Mouse (Mus musculus) urinary bladder, postnatal 36 days (tissue): Measurements from ENCODE around the gene Gm49721.
A peak's percentile ranks its signal among the peaks of the same experiment; 100 is the strongest.
"Not testable (repeated sequence)": the region's sequence is repeated elsewhere in the genome, so short reads cannot be mapped to it uniquely, and the experiment has no call there.

ENCODE experiments used
- DNase-seq, 2 experiments: peaks; one replicate each; pipeline ENCODE4 v3.0.0; 2022; ENCODE audit warnings: low spot score in 2 of 2, mixed read lengths in 1 of 2

The Gm49721 gene

DNA sequence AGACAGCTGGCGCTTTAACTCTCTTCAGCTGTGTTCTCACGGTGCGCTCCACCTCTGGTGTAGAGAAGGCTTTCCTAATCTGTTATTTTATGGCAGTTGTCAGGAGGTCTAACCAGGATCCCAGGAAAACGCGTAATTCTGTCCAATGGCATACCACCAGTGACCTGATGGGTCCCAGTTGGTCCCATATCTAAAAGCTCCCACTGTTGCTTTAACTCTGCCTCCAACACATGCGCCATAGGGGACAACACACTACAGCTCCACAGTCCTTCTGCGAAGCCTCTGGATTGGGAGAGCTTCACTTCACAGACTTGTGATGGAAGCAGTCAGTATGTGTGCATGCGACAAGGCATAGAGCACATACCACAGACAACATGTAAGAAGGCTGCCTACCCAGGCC lies 1.4 kb downstream of the Gm49721 start:
- DNase-seq: not testable (repeated sequence)

DNA sequence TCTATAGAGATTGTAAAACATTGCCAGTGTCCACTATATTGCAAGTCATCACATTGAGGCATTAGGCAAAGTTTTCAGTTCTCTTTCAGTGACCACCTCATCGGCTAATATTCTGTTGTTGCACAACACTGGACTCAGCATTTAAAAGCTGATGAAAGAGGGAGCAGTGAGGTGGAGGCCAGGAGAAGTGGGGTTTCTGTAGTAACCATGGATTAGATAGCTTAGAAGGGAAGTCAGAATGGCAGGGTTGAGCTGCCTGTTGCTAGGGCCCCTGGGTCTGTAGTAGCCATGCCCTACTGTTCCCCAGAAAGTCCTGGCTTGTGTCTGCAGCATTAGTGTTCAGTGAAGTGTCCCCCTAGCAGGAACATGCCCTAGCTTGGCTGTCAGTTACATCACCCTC lies 7.4 kb downstream of the Gm49721 start:
- not testable (repeated sequence) for DNase-seq

DNA sequence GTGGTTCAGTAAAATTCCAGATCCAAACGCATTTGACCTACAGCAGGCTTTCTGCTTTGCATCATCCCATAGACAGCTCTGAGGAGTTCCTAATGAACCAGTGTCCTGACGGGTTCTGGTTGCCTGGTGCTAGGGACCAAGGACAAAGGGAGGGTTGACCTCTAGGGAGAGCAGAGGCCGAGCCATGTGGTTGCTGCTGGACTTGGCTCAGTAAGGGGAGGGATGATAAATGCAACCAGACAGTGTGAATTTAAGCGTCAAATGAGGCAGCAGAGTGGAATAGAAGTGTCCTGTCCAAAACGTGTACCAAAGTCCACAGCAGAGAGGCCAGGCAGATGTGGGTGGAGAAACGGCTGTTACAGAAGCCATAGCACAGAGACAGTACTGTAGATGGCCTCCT lies 16.8 kb downstream of the Gm49721 start:
- DNase-seq: not testable (repeated sequence)

DNA sequence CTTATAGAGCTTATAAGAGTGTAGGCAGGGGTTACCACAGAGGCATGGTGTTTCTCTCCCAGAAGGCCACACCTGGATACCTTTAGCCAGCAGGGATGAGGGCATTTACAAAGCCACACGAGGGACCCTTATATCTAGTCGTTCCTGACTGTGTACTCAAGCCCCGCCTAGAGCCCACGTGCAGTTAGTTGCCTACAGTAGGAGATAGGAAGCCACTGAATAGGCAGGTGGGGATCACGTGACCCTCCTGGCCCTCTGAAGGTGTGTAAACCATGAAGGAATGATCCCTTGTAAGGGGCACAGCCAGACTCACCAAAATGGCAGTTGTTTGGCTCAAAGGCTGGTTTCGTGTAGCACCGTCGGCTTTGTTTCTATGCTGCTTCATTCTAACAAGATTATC lies 18.1 kb downstream of the Gm49721 start:
- DNase-seq: not testable (repeated sequence)

DNA sequence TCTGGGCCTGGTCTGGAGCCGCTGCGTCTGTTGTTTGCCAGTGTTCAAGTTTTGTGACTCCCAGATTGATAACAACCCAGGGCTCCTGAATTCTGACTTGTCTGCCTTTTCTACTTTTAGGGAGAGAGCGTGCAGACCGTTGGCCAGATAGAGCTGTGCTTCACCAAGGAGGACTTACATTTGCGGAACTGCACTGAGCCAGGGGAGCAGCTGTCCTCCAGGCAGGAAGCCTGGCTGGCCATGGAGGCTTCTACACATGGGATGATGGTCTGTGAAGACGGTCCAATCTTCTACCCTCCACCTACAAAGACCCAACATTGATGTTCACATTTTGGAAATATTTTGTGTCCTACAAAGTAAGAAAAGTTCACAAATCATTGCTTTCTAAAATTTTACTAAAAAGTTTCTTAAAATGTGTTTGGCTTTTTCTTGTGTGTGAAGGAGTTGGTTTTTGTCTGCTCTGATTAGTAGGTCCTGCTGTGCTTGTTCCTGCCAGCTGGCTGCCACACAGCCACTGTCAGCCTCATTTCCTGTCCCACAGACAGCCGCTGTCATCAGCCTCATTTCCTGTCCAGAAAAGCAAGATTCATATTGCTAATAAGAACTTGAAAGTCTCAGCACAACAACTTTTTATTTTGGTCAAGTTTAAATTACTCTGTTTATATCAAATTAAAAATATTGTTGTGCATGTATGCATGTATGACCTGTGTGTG lies 19.2 kb downstream of the Gm49721 start:
- not testable (repeated sequence) for DNase-seq

DNA sequence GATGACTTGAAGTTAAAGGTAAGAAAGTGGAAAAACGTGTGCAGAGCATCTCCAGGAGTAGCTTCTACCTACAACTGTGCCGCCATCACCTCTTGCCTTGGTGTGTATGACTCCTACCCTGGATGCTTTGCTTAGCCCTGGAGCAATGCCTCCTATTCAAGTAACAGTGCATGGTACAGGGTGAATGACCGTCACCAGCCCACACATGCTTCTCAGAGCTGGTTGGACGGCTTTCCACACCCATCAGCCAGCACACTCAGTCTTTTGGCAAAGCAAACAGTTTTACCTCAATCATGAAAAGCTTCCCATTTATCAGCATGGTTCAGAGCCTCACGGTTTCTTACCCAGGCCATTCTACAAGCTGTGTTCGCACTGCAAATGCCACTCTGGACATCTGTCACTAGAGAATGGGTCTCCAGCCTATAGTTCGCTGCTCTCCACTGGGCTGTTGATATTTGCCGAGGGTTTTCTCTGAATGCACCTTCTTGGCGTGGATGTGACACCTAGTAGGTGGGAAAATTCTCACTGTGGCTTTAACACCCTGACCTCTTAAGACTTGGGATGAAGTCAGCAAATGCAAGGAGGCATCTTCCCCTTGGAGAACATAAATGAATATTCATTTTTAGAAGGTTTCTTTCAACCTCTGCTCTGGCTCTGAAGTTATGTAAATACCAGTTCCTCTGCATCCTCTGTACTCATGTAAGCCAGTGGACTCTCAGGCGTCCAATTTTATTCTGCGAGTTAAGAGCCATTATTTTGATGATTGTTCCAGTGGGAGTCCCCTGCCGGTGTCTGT lies 23.3 kb downstream of the Gm49721 start:
- DNase-seq: not testable (repeated sequence)

DNA sequence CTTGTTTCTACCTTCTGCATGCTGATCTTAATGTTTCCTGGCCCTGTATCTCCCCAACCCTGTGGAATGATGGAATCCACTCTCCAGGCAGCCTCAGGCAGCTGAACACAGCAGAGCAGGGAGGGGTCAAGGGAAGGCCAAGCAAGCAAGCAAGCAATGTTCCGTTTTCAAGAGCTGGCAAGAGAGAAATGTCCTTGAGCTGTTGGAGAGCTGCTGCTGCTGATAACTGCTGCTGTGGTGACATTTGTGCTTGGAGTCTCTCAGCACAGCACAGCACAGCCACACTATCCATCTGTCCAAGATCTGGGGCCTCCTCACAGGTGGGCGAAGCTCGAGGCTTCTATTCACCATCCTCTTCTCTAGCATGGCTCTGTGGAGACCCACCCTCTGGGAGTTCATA lies 24.7 kb downstream of the Gm49721 start:
- DNase-seq: not testable (repeated sequence)

DNA sequence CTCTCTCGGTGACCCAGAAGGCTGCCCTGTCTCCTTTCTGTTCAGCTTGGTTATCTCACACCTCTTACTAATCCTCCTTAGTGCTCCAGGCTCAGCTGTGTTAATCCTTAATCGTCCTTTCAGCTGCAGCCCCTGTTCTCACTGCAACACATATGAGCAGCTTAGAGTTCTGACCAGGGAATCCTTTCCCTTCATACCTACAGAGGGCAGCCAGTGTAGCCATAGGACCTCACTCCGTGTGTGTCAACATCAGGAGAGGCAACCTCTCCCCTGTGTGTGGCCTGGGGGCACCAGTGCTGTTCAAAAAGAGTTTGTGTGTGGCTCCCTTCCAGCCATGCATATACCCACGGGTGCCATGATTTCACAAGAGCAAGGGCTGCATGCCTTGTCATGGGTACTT lies 26.9 kb downstream of the Gm49721 start:
- not testable (repeated sequence) for DNase-seq

DNA sequence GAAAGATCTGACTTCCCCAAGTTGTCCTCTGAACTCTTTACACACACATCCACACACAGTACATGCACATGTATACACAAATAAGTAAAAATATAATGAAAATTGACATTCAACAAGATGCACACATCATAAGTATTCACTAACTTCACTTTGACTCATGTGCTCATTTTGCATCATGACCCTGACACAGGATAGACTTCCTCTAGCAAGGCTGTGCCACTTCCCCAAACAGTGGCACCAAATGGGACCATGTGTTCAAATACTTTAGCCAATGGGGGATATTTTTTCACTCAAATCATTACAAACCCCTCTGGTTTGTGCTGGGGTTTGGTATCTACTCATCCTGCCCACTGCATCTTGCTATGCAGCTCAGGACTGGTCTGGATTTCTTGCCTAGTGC lies 30.2 kb downstream of the Gm49721 start:
- DNase-seq: not testable (repeated sequence)

DNA sequence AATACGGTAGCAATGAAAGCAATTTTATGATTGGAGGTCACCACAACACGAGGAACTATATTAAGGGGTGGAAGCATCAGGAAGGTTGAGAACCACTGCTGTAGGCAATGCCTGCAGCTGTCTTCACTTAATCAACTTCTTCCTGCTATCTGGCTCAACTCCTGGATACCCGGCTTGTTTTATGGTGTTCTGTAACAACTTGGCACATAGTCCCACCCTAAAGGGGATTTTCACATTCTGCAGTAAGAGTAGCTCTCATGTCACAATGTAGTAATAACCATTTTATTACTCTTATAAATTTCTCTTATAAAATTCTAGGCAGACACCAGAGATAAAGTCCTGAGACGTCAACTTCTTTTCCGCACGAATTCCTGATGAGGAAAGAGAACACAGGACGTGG lies 30.7 kb downstream of the Gm49721 start:
- DNase-seq: not testable (repeated sequence)

DNA sequence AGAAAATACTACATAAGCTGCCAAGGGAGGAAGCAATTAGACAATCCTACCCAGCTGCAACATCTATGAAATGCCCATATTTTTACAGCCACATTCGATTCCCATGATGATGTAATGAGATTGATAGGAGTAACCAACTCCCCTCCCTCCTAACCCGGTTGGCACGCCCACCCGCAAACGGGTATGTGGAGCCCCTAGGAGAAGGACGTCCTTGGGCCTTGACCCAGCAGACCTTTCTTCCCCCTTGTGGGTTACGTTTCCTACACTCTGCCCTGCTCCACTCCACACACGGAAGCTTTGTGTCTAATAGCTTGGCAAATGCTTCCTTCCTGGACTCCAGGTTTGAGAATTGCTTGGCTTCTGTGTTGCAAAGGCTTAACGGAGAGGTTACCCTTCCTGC lies 31.2 kb downstream of the Gm49721 start:
- not testable (repeated sequence) for DNase-seq

DNA sequence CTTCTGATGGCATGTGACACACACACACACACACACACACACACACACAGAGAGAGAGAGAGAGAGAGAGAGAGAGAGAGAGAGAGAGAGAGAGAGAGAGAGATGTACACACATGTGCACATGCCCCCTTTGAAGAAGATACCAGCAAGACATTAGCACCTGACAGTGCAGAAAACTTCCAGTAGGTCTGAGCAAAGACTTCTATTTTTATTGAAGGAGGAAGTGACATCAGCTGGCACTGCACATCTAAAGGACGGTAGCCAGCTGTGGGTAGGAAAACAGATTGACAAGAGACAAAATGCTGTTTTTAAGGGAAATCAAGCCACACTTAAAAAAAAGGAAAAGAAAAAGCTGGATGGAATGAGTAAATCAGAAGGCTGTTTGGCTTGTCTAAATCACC lies 35.5 kb downstream of the Gm49721 start:
- not testable (repeated sequence) for DNase-seq

DNA sequence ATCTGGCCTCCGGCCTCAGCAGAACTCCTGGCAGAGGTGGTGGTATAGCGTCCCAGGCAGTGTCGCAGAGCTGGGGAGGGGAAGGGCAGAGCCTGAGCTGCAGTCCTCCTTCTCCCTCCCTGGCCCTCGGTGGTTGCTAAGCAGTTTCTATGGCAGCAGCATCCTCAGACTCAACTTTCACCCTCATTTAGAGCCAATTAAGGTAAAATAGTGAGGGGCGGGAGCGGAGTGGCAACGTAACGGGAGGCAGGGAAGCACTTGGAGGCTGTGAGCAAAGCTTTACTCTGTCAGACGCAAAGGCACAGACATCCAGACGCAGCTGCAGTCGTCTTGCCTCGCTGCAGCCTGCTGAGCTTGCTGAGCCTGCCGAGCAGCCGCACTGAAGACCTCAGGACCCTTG lies 46.6 kb downstream of the Gm49721 start, which contains the start of gene Gm1604a:
Gm1604a (plus strand) TSS at position 312 of the 400 bp plus-strand sequence.
- DNase-seq: not testable (repeated sequence)

DNA sequence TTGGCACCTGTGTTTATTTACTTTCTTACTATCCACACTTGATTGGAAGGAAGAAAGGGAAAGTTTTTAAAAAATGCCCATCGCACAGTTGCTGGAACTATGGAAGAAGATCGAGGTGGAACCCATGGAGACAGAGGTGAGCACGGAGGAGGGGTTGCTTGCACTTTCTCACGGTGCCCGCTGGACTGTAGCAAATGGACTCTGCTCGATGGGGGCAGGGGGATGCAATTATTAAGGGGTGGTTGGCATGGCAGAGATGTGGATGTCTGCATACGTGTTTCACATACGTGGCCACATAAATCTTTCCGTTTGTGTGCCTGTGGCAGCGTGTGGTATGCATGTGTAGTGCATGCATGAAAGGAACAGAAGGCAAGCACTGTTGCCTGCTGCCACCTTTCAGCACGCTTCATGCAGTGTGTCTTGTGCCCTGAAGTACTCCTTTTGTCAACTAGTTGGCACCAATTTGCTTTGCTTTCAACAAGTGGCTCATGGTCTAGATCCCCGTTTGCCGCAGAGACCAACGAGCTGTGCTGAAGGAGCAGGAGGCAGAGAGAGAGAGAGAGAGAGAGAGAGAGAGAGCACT lies 47.2 kb downstream of the Gm49721 start:
- not testable (repeated sequence) for DNase-seq

DNA sequence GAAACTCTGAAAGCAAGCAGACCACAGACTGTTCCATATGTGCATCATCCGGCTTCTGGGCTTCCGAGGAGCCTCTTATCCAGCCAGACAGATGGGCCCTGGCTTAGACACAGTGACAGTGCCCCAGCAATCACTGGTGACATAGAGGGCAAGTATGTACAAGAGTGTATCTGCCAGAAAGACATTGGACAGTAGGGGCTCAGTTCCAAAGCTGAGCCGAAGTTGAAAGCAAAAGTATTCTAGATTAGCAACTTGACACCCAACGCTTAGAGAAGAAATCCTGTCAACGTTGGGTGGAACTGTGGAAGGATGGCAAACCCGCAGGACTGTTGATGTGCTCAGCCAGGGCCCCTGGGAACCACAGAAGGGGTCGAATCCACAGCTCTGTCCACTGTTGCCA lies 51.5 kb downstream of the Gm49721 start:
- DNase-seq: not testable (repeated sequence)

DNA sequence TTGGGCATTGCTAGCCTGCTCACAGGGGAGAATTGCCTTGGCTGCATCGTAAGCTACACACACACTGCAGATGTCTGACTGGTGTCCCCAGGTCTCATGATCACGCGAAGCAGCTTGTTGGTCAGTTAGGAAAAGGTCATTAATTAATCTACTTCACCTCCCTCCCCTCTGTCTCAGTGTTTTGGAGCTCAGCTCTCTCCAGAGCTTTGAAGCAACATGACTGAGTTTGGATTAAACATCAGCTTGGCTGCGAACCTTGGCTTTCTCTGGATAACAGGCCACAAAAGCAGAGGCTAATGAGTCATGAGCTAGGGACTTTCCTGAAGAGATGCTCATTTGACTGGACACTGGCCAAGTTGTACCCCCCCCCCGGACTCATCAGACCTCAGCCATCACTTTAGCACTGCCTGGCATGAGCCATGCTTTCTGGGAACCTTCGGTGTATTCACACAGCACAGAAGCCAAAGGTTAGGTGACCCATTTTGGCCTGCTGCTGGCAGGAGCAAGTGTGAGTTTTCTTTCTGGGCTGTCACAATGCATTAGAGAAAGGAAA lies 52.0 kb downstream of the Gm49721 start:
- DNase-seq: not testable (repeated sequence)

DNA sequence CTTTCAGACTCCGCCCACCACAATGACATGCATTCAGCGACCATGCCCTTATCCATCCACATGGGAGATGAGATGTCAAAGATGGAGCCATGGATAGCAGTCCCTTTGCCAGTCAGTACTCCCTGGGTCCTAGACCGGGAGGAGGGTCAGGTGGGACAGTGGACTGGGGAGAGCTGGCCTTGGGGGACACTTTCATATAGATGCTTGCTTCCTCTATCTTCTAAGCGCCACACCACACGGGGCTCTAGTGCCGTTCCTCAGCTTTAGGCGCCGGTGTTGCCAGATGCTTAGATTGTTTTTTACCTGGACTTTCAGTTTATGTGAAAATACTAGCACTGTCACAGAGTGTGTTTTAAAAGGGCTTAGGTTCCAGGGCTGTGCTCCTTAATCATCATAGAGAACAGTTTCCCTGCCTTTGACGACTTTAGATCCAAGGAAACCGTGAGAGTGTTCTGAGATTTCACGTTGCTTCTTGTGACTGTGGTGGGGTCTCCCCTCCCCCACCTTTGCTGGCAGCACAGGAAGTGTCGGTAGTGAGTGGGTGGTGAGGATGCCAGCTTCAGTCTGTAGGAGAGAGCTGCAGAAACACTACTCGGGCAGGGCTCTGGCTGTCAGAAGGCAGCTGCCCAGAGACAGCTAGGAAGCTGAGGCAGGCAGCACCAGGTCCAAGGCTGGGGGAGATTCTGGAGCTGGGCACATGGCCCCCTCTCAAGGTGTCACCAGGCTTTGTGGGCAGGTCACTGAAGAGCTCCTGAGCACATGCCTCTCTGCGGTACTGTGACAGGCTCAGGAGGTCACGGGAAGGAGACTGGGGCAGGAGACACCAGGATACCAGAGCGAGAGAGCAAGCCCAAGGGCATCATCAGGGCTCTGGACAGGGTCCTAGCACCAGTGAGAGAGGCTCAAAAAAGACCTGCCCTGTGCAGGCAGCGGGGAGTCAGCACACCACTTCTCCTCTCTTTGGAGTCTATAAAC lies 54.8 kb downstream of the Gm49721 start:
- DNase-seq: not testable (repeated sequence)

DNA sequence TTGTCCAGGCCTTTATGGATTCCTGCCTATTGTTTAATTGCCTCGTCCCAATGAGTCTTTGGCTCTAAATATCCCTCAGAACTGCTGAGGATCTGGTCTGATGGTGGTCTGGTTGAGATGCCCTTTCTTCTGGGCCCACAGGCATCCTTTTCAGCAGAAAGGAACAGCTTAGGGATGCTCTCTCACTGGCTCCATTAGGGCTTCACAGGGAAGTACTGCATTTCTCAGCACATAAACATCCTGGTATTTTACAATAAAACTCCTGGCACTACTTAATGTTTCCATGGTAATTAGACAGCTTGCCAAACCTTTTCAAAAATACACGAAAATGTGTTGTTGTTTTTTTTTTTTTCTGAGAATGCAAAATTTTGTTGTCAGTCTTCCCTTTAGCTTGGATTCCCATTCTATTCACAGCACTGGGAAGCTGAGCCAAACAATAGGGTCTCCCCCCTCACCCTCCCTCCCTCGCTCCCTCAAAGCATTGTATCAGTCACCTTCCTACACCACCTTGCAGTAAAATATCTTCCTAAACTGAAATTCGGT lies 90.4 kb downstream of the Gm49721 start:
- DNase-seq: not testable (repeated sequence)

DNA sequence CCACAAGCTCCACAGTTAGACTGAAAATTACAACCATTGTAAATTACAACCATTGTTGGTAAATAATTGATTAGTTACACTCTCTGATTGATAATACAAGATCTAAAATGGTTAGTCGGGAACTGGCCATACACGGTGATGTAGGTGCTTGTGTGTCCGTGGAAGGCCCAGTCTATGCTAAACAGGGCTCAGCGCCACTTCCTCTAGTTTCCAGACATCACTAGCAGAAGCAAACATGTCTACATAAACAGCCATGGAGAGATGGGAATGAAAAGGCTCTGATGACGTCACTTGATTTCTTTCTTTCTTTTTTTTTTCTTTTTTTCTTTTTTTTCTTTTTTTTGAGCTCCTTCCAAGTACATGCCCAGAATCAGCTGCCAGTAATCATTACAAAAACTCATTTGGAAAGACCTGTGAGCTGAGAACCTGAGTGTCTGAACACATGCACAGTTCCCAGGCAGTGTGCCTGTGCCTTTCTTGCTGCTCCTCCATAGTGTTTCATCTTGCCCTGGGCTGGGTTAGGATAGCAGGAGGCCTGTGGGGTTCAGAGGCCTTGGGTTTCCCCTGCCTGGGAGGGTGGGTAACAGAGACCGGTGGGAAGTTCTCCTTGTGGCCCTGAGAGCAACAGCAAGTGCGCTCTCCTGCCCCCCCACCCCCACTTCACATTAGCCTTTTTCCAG lies 91.0 kb downstream of the Gm49721 start:
- DNase-seq: not testable (repeated sequence)

DNA sequence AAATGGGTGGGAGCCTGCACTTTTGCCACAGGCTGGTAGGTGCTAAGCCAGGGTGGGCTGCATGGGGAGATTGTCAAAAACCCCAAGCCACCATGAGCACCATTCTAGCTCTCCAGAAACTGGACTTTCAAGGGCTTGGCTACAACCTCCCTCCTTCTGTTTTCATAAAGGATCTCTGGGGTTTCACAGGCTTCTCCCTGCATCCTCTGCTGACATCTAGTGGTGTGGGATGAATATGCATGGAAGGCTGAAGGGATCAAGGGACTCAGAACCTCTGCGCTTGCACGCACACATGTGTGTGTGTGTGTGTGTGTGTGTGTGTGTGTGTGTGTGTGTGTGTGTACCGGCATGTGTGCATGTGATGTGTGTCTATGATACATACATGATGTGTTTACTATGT lies 95.8 kb downstream of the Gm49721 start:
- peak; percentile 4 to 26 for DNase-seq
